Mouse (Mus musculus) limb, embryonic 14.5 days (tissue): Measurements from ENCODE around the gene Wdr54. TPM values are rescaled to one million over a fixed set of nuclear protein-coding genes. Genes with fewer than 3 reads are reported as not detected.

ENCODE experiments used
- ATAC-seq: fragments of 200-750 bp; cut with Nextera tagmentation; 2 replicates; pipeline ENCODE4 v1.8.0; 2017; ENCODE audit warnings: low read depth, moderate number of reproducible peaks, moderate TSS enrichment; ENCODE audit not compliant: low FRiP score
- DNase-seq: peaks from one replicate; pipeline ENCODE4 v3.0.0-alpha.2; 2015; ENCODE audit warnings: low spot score
- H3K27ac ChIP-seq: fragments of 300-500 bp; sonication (generic); replicated peaks from 2 replicates; pipeline ENCODE4 v1.5.1; 2014; ENCODE audit warnings: low read depth, mild to moderate bottlenecking, low read length, moderate library complexity, mixed read lengths
- H3K27me3 ChIP-seq: fragments of 300-500 bp; sonication (generic); 2 replicates; pipeline ENCODE4 v1.6.1; 2014; ENCODE audit warnings: low read length, mixed read lengths; ENCODE audit not compliant: control insufficient read depth, insufficient read depth
- H3K36me3 ChIP-seq: fragments of 300-500 bp; sonication (generic); 2 replicates; pipeline ENCODE4 v1.6.1; 2014; ENCODE audit warnings: mild to moderate bottlenecking, low read length, moderate library complexity, mixed read lengths; ENCODE audit not compliant: control insufficient read depth, insufficient read depth
- H3K4me1 ChIP-seq: fragments of 300-500 bp; sonication (generic); 2 replicates; pipeline ENCODE4 v1.6.1; 2014; ENCODE audit warnings: antibody characterized with exemption, low read length, mixed read lengths; ENCODE audit not compliant: control insufficient read depth, insufficient read depth
- H3K4me2 ChIP-seq: fragments of 300-500 bp; sonication (generic); replicated peaks from 2 replicates; pipeline ENCODE4 v1.6.1; 2014; ENCODE audit warnings: low read depth, mild to moderate bottlenecking, low read length, moderate library complexity; ENCODE audit not compliant: severe bottlenecking
- H3K4me3 ChIP-seq: fragments of 300-500 bp; sonication (generic); replicated peaks from 2 replicates; pipeline ENCODE4 v1.5.1; 2014; ENCODE audit warnings: low read length
- H3K9ac ChIP-seq: fragments of 300-500 bp; sonication (generic); 2 replicates; pipeline ENCODE4 v1.6.1; 2014; ENCODE audit warnings: mild to moderate bottlenecking, low read depth, low read length, moderate library complexity; ENCODE audit not compliant: severe bottlenecking
- H3K9me3 ChIP-seq: fragments of 300-500 bp; sonication (generic); 2 replicates; pipeline ENCODE4 v1.6.1; 2016; ENCODE audit warnings: low read length; ENCODE audit not compliant: control insufficient read depth
- POLR2A ChIP-seq: fragments of 200-500 bp; IDR thresholded peaks from 2 replicates; pipeline ENCODE4 v1.8.0; 2012; ENCODE audit warnings: inconsistent platforms, mild to moderate bottlenecking, moderate library complexity, borderline replicate concordance; ENCODE audit not compliant: insufficient read depth, insufficient read length; ENCODE audit errors: extremely low read depth
- WGBS: fragments of 180-500 bp; shearing (Covaris S2); extraction: QIAGEN DNeasy Blood & Tissue Kit; methylation state at CpG from one replicate; pipeline ENCODE4 v1.1.7; 2014; 5-methylcytosine and 5-hydroxymethylcytosine counted together
- polyA plus RNA-seq, 2 experiments: library from polyadenylated mRNA; depleted of rRNA in 1 of 2; stranded (reverse) in 1 of 2; unstranded in 1 of 2; fragments of >200 nt; fragmentation: Nextera tagmentation in 1 of 2; extraction: Ambion mirVana in 1 of 2; gene quantifications; 2 replicates each; pipeline versions ENCODE4 v1.2.1 to v1.2.3; 2012 to 2014

Wdr54 gene
- polyA plus RNA-seq, 2 experiments, result 5.5 to 13.1 TPM

DNA sequence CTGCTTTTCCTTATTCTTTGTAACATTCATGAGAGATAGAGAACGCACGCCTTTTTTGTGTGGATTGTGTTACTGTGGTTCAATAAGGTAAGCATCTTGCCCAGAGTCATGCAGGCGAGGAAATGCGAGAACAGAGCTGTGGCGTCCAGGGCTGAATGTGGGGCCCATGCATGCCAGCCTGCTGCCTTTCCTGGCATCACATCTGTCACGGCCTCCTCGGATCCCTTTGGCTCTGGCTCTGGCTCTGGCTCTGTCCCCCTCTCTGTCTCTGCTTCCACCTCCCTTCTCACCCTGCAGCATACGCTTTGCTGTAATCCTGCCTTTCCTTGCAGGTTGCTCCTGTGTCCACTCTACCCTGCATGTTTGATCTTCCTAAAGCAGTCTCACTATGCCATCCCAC, 19.8 kb upstream of the Wdr54 start:
- DNase-seq, result no peak
- Histone ChIP-seq H3K4me1 (peaks cover 4% of the 10 kb centered on the region; the same call in 1 of the 2 replicates), H3K27me3 (no peaks in the 10 kb centered on the region), H3K9ac (no peak overlapping the region), H3K36me3 (peaks cover 6% of the 10 kb centered on the region; the same call in 1 of the 2 replicates), H3K4me2 (no peak overlapping the region), H3K9me3 (no peaks in the 10 kb centered on the region), H3K27ac (no peak overlapping the region), H3K4me3 (no peak overlapping the region)
- TF ChIP-seq POLR2A, result no peak
- ATAC-seq, result no peak
- WGBS, result 85% methylated on average over 8 of the region's 8 CpGs

DNA sequence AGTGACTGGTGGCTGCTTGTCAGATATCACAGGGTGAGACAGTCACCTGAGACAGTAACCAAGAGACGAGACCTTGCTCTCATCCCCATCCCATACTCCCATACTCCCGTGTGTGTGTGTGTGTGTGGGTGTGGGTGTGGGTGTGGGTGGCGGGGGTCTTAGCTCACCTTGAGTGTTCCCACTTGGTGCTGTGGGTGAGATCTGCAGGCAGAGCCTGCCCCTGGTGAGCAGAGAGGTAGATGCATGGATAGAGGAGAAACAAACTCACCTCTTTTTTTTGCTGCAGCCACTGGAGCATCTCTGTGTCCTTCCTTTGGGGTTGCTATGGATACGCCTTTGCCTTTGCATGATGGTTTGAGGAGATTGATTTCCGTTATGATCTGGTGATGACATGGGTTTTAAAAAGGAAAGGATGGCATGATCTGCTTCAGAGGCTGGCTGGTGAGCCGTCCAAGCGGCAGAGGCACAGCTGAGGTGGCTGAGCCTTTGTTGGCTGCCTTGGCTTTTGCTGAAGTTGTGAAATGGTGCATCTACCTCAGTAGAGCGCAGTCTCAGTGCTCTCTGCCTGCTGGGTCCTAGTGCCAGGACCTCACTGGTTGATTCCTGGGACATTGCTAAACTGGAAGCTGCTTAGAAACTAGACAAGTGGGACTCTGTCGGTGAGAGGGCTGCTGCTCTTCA, 16.2 kb upstream of the Wdr54 start:
- ATAC-seq (no peak), DNase-seq (no peak)
- Histone ChIP-seq H3K27ac (no peak overlapping the region), H3K9me3 (no peaks in the 10 kb centered on the region), H3K4me3 (no peak overlapping the region), H3K4me2 (no peak overlapping the region), H3K27me3 (no peaks in the 10 kb centered on the region), H3K36me3 (peaks cover 9% of the 10 kb centered on the region; the same call in 1 of the 2 replicates), H3K9ac (no peak overlapping the region), H3K4me1 (no peaks in the 10 kb centered on the region; the same call in 1 of the 2 replicates)
- no peak for TF ChIP-seq POLR2A
- WGBS, result 77% methylated on average over 9 of the region's 9 CpGs

DNA sequence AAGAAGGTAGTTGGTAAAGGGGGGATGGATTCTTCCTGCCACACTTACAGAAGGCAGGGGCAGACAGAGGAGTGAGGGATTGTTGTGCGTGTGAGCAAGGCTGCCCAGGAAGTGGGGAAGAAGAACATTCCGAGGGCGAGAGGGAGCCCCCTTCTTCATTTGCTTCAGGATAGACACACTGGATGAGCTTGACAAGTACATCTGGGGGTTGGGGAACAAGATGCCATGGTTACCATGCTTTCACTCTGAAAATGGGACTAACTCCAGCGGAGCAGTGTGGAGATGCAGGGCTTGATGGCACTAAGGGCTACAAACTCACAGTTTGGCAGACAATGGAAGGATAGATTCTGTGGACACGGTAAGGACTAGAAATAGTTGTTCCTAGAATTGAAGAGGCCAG, 14.9 kb upstream of the Wdr54 start:
- 87% methylated on average over 5 of the region's 5 CpGs for WGBS
- DNase-seq, result no peak
- H3K4me2 ChIP-seq, result no peak overlapping the region
- H3K27me3 ChIP-seq, result no peaks in the 10 kb centered on the region
- TF ChIP-seq POLR2A, result no peak
- H3K4me1 ChIP-seq, result peaks cover 9% of the 10 kb centered on the region
- H3K27ac ChIP-seq, result no peak overlapping the region
- H3K9me3 ChIP-seq, result no peaks in the 10 kb centered on the region
- H3K9ac ChIP-seq, result no peak overlapping the region
- no peak overlapping the region for H3K4me3 ChIP-seq
- peaks cover 9% of the 10 kb centered on the region; the same call in 1 of the 2 replicates for H3K36me3 ChIP-seq
- ATAC-seq, result no peak

DNA sequence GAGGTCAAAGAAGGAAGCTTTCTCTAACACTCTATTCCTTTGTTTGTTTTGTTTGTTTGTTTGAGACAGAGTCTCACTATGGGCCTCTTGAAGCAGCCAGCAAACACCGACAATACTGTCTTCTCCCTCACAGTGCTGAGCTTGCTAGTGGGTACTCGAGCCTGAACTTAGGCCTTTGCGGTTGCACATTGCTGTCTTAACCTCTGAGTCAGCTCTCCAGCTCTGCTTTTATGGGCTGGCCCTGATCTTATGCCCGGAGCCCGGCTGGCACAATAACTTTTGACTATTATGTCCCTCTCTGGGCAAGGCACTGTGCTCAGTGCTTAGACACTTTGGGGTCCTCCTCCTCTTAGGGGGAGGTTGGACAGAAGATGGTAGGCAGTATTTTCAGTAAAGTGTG, 13.7 kb upstream of the Wdr54 start:
- no peak for ATAC-seq

DNA sequence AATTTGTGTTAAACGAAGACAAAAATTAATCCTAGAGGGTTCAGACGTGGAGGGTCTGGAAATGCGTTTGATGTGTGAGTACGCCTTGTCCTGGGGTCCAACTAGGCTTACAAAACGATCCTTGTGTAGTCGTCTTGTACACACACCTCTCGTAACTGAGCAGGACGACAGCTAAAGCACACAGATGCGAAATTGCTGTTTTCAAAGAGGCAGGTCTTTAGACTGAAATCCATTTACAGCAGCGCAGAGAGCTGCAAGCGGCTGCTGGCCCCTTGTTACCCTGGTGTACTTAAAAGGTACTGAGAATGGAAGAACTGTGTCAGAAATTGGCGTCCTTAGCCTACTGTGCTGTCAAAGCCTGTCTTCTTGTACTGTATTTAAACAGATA, 10.0 kb upstream of the Wdr54 start:
- Histone ChIP-seq H3K9ac (peak overlapping the region; percentile 78), H3K9me3 (no peaks in the 10 kb centered on the region), H3K4me2 (peak overlapping the region; percentile 45), H3K27ac (peak overlapping the region; percentile 86; the same call in 1 of the 2 replicates), H3K4me1 (peaks cover 22% of the 10 kb centered on the region), H3K36me3 (peaks cover 6% of the 10 kb centered on the region; the same call in 1 of the 2 replicates), H3K27me3 (peaks cover 14% of the 10 kb centered on the region; the same call in 1 of the 2 replicates), H3K4me3 (peak overlapping the region; percentile 73)
- DNase-seq (no peak), ATAC-seq (peak; percentile 1; the same call in 1 of the 2 replicates)
- WGBS, result under 1% methylated on average over 12 of the region's 12 CpGs
- TF ChIP-seq POLR2A, result no peak

More for the DNA sequence above, 13.7 kb upstream of the Wdr54 start:
- peaks cover 9% of the 10 kb centered on the region; the same call in 1 of the 2 replicates for H3K36me3 ChIP-seq
- no peak overlapping the region; the same call in 1 of the 2 replicates for H3K9ac ChIP-seq
- peaks cover 12% of the 10 kb centered on the region for H3K4me1 ChIP-seq
- no peaks in the 10 kb centered on the region for H3K27me3 ChIP-seq
- no peak overlapping the region for H3K27ac ChIP-seq
- no peak overlapping the region for H3K4me2 ChIP-seq
- no peak for TF ChIP-seq POLR2A
- no peak overlapping the region for H3K4me3 ChIP-seq
- DNase-seq, result no peak
- 76% methylated on average over 5 of the region's 5 CpGs for WGBS
- H3K9me3 ChIP-seq, result no peaks in the 10 kb centered on the region
